Comparison of ENCODE assay signal across 24 mouse cellular contexts in the genomic region with DNA sequence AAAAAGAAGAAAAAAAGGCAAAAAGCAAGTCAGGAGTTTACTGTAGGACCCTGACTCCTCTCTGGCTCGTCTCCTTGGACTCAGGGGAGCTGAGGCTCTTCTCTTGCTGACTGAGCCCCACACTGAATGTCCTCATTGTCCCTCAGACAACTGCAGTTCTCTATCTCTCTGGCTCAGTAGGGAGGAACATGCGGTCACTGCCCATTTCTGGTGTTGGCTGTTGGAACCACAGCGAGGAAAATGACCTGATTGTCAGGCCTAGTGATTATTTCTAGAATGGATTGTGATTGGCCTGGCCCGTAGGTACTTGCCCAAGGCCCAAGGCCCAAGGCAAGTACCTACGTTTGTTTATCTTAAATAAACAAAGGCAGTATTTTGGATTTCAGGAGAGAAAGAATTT. TPM values are rescaled to one million over a fixed set of nuclear protein-coding genes. Genes with fewer than 3 reads are reported as not detected.
A peak's percentile ranks its signal among the peaks of the same experiment; 100 is the strongest.
DNase-seq lines count a peak whose midpoint lies in the region; ATAC-seq and TF ChIP-seq lines count a peak whose summit lies in the region.
"Had no signal": no experiment of that assay in that cellular context is flagged by ENCODE, and none has a peak within 500 bp of the region (broad histone marks: within the 10 kb centered on the region; RNA-seq: fewer than 3 reads in every experiment).

No protein-coding gene starts in this region.

- H3K4me3 ChIP-seq in cerebellum, adult 2 months (replicated peaks; ENCODE audit: insufficient read depth, low read depth, low read length), result no peak overlapping the region
- H3K4me3 ChIP-seq in stomach, postnatal 0 days (ENCODE audit: low read depth, low read length), result no peak overlapping the region
- H3K4me3 ChIP-seq: forebrain, embryonic 10.5 days; forebrain, embryonic 15.5 days; gastrocnemius, adult 2 months; heart, embryonic 10.5 days; hindbrain, embryonic 10.5 days; hindbrain, embryonic 13.5 days; intestine, embryonic 15.5 days had no signal

- 0 out of 2 replicates have a peak overlapping the region, but pooled peaks have one; percentile 11 for H3K27ac ChIP-seq in cerebellum, adult 2 months (ENCODE audit: insufficient read depth, low read length)
- H3K27ac ChIP-seq in stomach, postnatal 0 days (replicated peaks), result no peak overlapping the region
- H3K27ac ChIP-seq: forebrain, embryonic 10.5 days; forebrain, embryonic 15.5 days; gastrocnemius, adult 2 months; heart, embryonic 10.5 days; hindbrain, embryonic 10.5 days; hindbrain, embryonic 13.5 days; intestine, embryonic 15.5 days had no signal

- 63% methylated on average over 5 of the region's 5 CpGs for WGBS in cerebellum, adult 2 months
- WGBS in stomach, postnatal 0 days, result 54% methylated on average over 5 of the region's 5 CpGs

- no peak for TF ChIP-seq CTCF in cerebellum, adult 2 months (IDR thresholded peaks at IDR 0.05; ENCODE audit: borderline replicate concordance, insufficient read depth, low read depth, low read length)
- TF ChIP-seq CTCF in stomach, postnatal 0 days (IDR thresholded peaks at IDR 0.05; ENCODE audit: low read depth), result no peak

- H3K9ac ChIP-seq in stomach, postnatal 0 days (ENCODE audit: low read length), result no peak overlapping the region
- H3K9ac ChIP-seq: forebrain, embryonic 15.5 days; hindbrain, embryonic 13.5 days; intestine, embryonic 15.5 days had no signal

- H3K4me1 ChIP-seq in cerebellum, adult 2 months (ENCODE audit: control insufficient read depth, insufficient read depth, low read length), result no peaks in the 10 kb centered on the region
- no peaks in the 10 kb centered on the region for H3K4me1 ChIP-seq in stomach, postnatal 0 days (replicated peaks; ENCODE audit: control insufficient read depth, insufficient read depth)
- H3K4me1 ChIP-seq: forebrain, embryonic 10.5 days; forebrain, embryonic 15.5 days; heart, embryonic 10.5 days; hindbrain, embryonic 10.5 days; intestine, embryonic 15.5 days had no signal

- H3K4me2 ChIP-seq in stomach, postnatal 0 days (replicated peaks; ENCODE audit: low read depth), result no peak overlapping the region
- H3K4me2 ChIP-seq: forebrain, embryonic 15.5 days; hindbrain, embryonic 13.5 days; intestine, embryonic 15.5 days had no signal

- H3K27me3 ChIP-seq in cerebellum, adult 2 months (ENCODE audit: control insufficient read depth, insufficient read depth, low read length), result no peaks in the 10 kb centered on the region
- H3K27me3 ChIP-seq in stomach, postnatal 0 days (ENCODE audit: control insufficient read depth, insufficient read depth, low read length), result no peaks in the 10 kb centered on the region
- H3K27me3 ChIP-seq: forebrain, embryonic 15.5 days; hindbrain, embryonic 13.5 days; intestine, embryonic 15.5 days; Patski had no signal

- no peaks in the 10 kb centered on the region for H3K9me3 ChIP-seq in stomach, postnatal 0 days (ENCODE audit: control insufficient read depth, low read length)
- H3K9me3 ChIP-seq: forebrain, embryonic 10.5 days; forebrain, embryonic 15.5 days; heart, embryonic 10.5 days; hindbrain, embryonic 10.5 days; hindbrain, embryonic 13.5 days; intestine, embryonic 15.5 days had no signal

- H3K36me3 ChIP-seq in stomach, postnatal 0 days (ENCODE audit: control insufficient read depth, insufficient read depth, low read length), result no peaks in the 10 kb centered on the region

- ATAC-seq in stomach, postnatal 0 days (ENCODE audit: low FRiP score, low TSS enrichment), result no peak
- ATAC-seq: forebrain, embryonic 15.5 days; hindbrain, embryonic 16.5 days; intestine, embryonic 15.5 days; Patski had no signal

- TF ChIP-seq EP300 in stomach, postnatal 0 days (optimal IDR thresholded peaks at IDR 0.05), result no peak

- no peak for TF ChIP-seq POLR2A in cerebellum, adult 2 months (IDR thresholded peaks at IDR 0.05; ENCODE audit: borderline replicate concordance, insufficient read depth, low read length)

- DNase-seq in cerebellum, adult 2 months, result no peak
- DNase-seq in cerebellum, adult 9-11 months, result no peak
- DNase-seq in heart, adult 11 months, result peak; percentile 89
- DNase-seq in heart, postnatal 4 days, result no peak
- peak; percentile 41 for DNase-seq in layer of hippocampus, adult 9-11 months
- DNase-seq in layer of hippocampus, postnatal 10 days (ENCODE audit: low spot score in 2 of 2), result no peak
- DNase-seq in Muller cell, postnatal 12 days (ENCODE audit: inconsistent ontology term), result peak; percentile 26
- DNase-seq in stomach, postnatal 0 days (ENCODE audit: low spot score), result no peak
- DNase-seq: adrenal gland, postnatal 10 days; adrenal gland, postnatal 36 days; cerebellum, adult 11 months; cerebellum, adult 8-10 months; cerebellum, postnatal 14 days; gastrocnemius, adult 2 months; gastrocnemius, postnatal 14 days; heart, adult 18-20 months had no signal

RNA-seq across cellular contexts. Expression of a gene that starts 14.9 kb away (rescaled TPM):
- 25.7 and 28.7 TPM in 2 replicates for polyA plus RNA-seq in cerebellum, adult 2 months (2012; rRNA removed)
- 10 to 100 TPM; 13.6 to 14.3 TPM for total RNA-seq in heart, postnatal 4 days (2021)
- total RNA-seq in layer of hippocampus, postnatal 10 days (2021), result 10 to 100 TPM; 26.3 to 30.0 TPM
- 15.9 TPM in 2 replicates for polyA plus RNA-seq in stomach, postnatal 0 days (2015; fragmentation: Nextera tagmentation; extraction: Ambion mirVana)

Comparison
In these comparisons a context has a peak if more than half of its experiments do, and no peak if none do; other contexts are left out.
1. DNase-seq: peak in heart, adult 11 months (single experiment), layer of hippocampus, adult 9-11 months (single experiment) and Muller cell, postnatal 12 days (single experiment); none in cerebellum, adult 2 months (0 of 2), cerebellum, adult 9-11 months (single experiment), heart, postnatal 4 days (single experiment), layer of hippocampus, postnatal 10 days (0 of 2) and stomach, postnatal 0 days (single experiment).